Mouse (Mus musculus) forebrain, embryonic 14.5 days (tissue): ENCODE results near the gene Lin7c. TPM values are rescaled to one million over a fixed set of nuclear protein-coding genes. Genes with fewer than 3 reads are reported as not detected.

Experiments
- ATAC-seq: fragments of 200-750 bp; cut with Nextera tagmentation; 2 replicates; pipeline ENCODE4 v1.8.0; 2017; ENCODE audit warnings: mild to moderate bottlenecking, moderate library complexity
- DNase-seq: peaks from one replicate; pipeline ENCODE4 v3.0.0-alpha.2; 2015; ENCODE audit warnings: low spot score
- H3K27ac ChIP-seq: fragments of 300-500 bp; sonication (generic); 2 replicates; pipeline ENCODE4 v1.5.1; 2014; ENCODE audit warnings: low read depth, mild to moderate bottlenecking, control low read depth, low read length, moderate library complexity
- H3K27me3 ChIP-seq: fragments of 300-500 bp; sonication (generic); replicated peaks from 2 replicates; pipeline ENCODE4 v1.6.1; 2014; ENCODE audit warnings: low read length, control low read depth, mixed read lengths; ENCODE audit not compliant: control insufficient read depth, insufficient read depth
- H3K36me3 ChIP-seq: fragments of 300-500 bp; sonication (generic); 2 replicates; pipeline ENCODE4 v1.6.1; 2014; ENCODE audit warnings: low read length, control low read depth; ENCODE audit not compliant: control insufficient read depth, insufficient read depth
- H3K4me1 ChIP-seq: fragments of 300-500 bp; sonication (generic); 2 replicates; pipeline ENCODE4 v1.6.1; 2014; ENCODE audit warnings: antibody characterized with exemption, low read length, control low read depth; ENCODE audit not compliant: control insufficient read depth, insufficient read depth
- H3K4me2 ChIP-seq: fragments of 300-500 bp; sonication (generic); 2 replicates; pipeline ENCODE4 v1.6.1; 2014; ENCODE audit warnings: mild to moderate bottlenecking, control low read depth, low read length
- H3K4me3 ChIP-seq: fragments of 300-500 bp; sonication (generic); 2 replicates; pipeline ENCODE4 v1.5.1; 2014; ENCODE audit warnings: low read depth, low read length, control low read depth
- H3K9ac ChIP-seq: fragments of 300-500 bp; sonication (generic); 2 replicates; pipeline ENCODE4 v1.6.1; 2014; ENCODE audit warnings: mild to moderate bottlenecking, low read length, control low read depth, moderate library complexity
- H3K9me3 ChIP-seq: fragments of 300-500 bp; sonication (generic); replicated peaks from 2 replicates; pipeline ENCODE4 v1.6.1; 2016; ENCODE audit warnings: low read length, control low read depth, mixed read lengths; ENCODE audit not compliant: control insufficient read depth
- WGBS: fragments of 180-500 bp; shearing (Covaris S2); extraction: QIAGEN DNeasy Blood & Tissue Kit; methylation state at CpG from one replicate; pipeline ENCODE4 v1.1.7; 2014; 5-methylcytosine and 5-hydroxymethylcytosine counted together
- polyA plus RNA-seq: library from polyadenylated mRNA; unstranded; fragments of >200 nt; fragmentation: Nextera tagmentation; extraction: Ambion mirVana; gene quantifications from 2 replicates; pipeline ENCODE4 v1.2.1, GENCODE M21; 2014

Lin7c gene
- polyA plus RNA-seq, 1 experiment from 2014 or later, result 177 TPM

GRCm38 (mm10) chr2:109929256-109929655 lies 38.6 kb downstream of the Lin7c start:
- no peak overlapping the region for H3K9ac ChIP-seq
- no peaks in the 10 kb centered on the region for H3K9me3 ChIP-seq
- no peak overlapping the region for H3K4me3 ChIP-seq
- peaks cover 3% of the 10 kb centered on the region; the same call in 1 of the 2 replicates for H3K27me3 ChIP-seq
- no peak overlapping the region for H3K27ac ChIP-seq
- H3K4me2 ChIP-seq, result no peak overlapping the region
- H3K4me1 ChIP-seq, result no peaks in the 10 kb centered on the region
- no peak for ATAC-seq
- WGBS, result 88% methylated on average over 3 of the region's 3 CpGs
- no peaks in the 10 kb centered on the region for H3K36me3 ChIP-seq
- no peak for DNase-seq

GRCm38 (mm10) chr2:109930366-109930765 lies 39.7 kb downstream of the Lin7c start:
- H3K27me3 ChIP-seq, result peaks cover 13% of the 10 kb centered on the region
- H3K9ac ChIP-seq, result no peak overlapping the region
- H3K4me1 ChIP-seq, result no peaks in the 10 kb centered on the region
- no peak overlapping the region for H3K4me3 ChIP-seq
- WGBS, result 91% methylated on average over 5 of the region's 5 CpGs
- DNase-seq (no peak), ATAC-seq (no peak)
- H3K36me3 ChIP-seq, result no peaks in the 10 kb centered on the region
- no peaks in the 10 kb centered on the region for H3K9me3 ChIP-seq
- no peak overlapping the region for H3K27ac ChIP-seq
- H3K4me2 ChIP-seq, result no peak overlapping the region

- peaks cover 13% of the 10 kb centered on the region for H3K27me3 ChIP-seq
Observed at GRCm38 (mm10) chr2:109930771-109931170, 40.1 kb downstream of the Lin7c start.

DNA sequence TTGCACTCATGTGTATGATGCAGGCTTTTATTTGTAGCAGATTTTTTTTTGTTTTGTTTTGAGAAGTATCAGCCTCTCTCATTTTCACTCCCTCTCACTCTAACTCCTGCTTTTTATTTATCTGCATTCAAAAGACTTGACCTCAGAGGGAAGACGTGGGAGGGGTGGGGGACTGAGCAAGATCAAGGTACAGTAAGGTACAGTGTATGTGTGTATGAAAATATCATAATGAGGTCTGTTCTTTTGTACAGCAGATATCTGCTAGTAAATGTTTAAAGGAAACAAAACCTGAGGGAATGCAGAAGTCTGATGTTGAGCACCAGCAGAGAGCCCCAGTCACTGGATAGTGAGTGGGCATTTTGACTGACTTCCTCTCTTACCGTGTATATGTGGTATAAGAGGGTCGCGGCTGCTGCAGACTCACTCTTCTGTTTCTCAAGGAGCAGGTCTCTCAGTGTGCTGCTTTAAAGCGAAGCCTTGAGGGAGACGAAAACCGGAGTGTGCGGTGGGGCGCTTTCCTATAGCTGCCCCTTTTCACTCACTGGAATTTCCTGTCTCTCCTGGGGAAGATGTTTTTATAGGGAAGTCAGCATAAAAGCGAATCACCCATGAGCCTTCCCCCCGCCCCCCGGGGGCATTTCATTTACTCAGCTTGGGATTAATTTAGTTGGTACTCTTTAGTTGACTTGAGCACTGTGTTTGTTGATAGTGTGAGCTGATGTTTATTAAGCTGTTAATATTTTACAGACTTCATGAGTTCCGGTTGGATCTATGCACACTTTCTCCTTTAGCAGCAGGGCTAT lies 41.5 kb downstream of the Lin7c start:
- Histone ChIP-seq H3K9me3 (no peaks in the 10 kb centered on the region), H3K27ac (no peak overlapping the region), H3K4me3 (no peak overlapping the region), H3K36me3 (no peaks in the 10 kb centered on the region), H3K4me1 (no peaks in the 10 kb centered on the region), H3K4me2 (no peak overlapping the region), H3K27me3 (peaks cover 13% of the 10 kb centered on the region), H3K9ac (no peak overlapping the region)
- WGBS, result 64% methylated on average over 13 of the region's 13 CpGs
- DNase-seq, result no peak
- ATAC-seq, result no peak

More at GRCm38 (mm10) chr2:109930771-109931170, 40.1 kb downstream of the Lin7c start:
- no peaks in the 10 kb centered on the region for H3K9me3 ChIP-seq
- no peak overlapping the region for H3K27ac ChIP-seq
- H3K9ac ChIP-seq, result no peak overlapping the region
- DNase-seq, result no peak
- no peak for ATAC-seq
- no peak overlapping the region for H3K4me2 ChIP-seq
- H3K4me1 ChIP-seq, result no peaks in the 10 kb centered on the region
- H3K36me3 ChIP-seq, result no peaks in the 10 kb centered on the region
- 96% methylated on average over 4 of the region's 4 CpGs for WGBS
- H3K4me3 ChIP-seq, result no peak overlapping the region

- no peak overlapping the region for H3K4me2 ChIP-seq
- H3K9me3 ChIP-seq, result no peaks in the 10 kb centered on the region
- ATAC-seq (no peak), DNase-seq (no peak)
- H3K36me3 ChIP-seq, result no peaks in the 10 kb centered on the region
- H3K9ac ChIP-seq, result no peak overlapping the region
- no peak overlapping the region for H3K27ac ChIP-seq
- no peaks in the 10 kb centered on the region for H3K4me1 ChIP-seq
- 88% methylated on average over 3 of the region's 3 CpGs for WGBS
- H3K4me3 ChIP-seq, result no peak overlapping the region
- peaks cover 13% of the 10 kb centered on the region for H3K27me3 ChIP-seq
Observed at GRCm38 (mm10) chr2:109933151-109933550, 42.5 kb downstream of the Lin7c start.

DNA sequence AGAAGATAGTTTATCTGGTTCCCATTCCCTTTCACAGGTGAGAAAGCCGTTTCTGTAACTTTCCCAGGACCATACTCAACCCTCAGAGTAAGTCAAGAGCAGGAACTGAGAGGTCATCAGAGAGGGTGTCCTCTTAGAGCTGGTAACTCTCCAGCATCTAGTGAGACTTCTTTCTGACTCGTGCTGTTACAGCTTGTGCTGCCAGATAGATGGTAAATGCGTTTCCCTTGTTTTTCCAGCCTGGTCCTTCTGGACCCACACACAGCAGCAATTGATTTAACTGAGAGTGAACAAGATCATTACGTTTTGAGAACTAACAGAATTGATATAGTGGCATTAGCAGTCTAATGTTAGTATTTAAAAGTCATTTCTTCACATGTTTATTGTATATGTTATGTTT lies 43.4 kb downstream of the Lin7c start:
- H3K4me3 ChIP-seq, result no peak overlapping the region
- H3K36me3 ChIP-seq, result no peaks in the 10 kb centered on the region
- DNase-seq, result no peak
- peaks cover 10% of the 10 kb centered on the region for H3K27me3 ChIP-seq
- WGBS, result 83% methylated on average over 4 of the region's 4 CpGs
- no peak overlapping the region for H3K4me2 ChIP-seq
- H3K27ac ChIP-seq, result no peak overlapping the region
- no peaks in the 10 kb centered on the region; the same call in 1 of the 2 replicates for H3K9me3 ChIP-seq
- no peak overlapping the region for H3K9ac ChIP-seq
- no peak for ATAC-seq
- no peaks in the 10 kb centered on the region for H3K4me1 ChIP-seq

DNA sequence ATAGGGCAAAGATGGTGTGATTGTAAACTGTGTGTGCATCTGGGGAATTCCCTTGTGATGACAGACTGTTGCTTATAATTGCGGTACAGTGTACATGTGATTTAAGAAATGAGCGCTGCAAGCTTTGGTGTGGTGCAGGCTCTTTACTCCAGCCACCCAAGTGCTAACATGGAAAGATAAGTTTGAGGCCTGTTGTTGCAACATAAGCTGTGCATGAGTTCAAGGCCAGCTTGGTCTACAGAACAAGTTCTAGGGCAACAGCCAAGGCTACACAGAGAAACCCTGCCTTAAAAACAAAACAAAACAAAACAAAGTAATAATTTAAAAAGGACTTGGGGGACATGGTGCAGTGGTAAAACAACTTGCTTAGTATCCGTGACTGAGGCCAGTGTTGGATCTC lies 44.5 kb downstream of the Lin7c start:
- no peaks in the 10 kb centered on the region for H3K36me3 ChIP-seq
- no peaks in the 10 kb centered on the region for H3K4me1 ChIP-seq
- H3K4me2 ChIP-seq, result no peak overlapping the region
- ATAC-seq (no peak), DNase-seq (no peak)
- H3K9ac ChIP-seq, result no peak overlapping the region
- no peak overlapping the region for H3K27ac ChIP-seq
- WGBS, result 92% methylated on average over 3 of the region's 3 CpGs
- H3K9me3 ChIP-seq, result no peaks in the 10 kb centered on the region; the same call in 1 of the 2 replicates
- H3K27me3 ChIP-seq, result peaks cover 10% of the 10 kb centered on the region
- no peak overlapping the region for H3K4me3 ChIP-seq

GRCm38 (mm10) chr2:109935754-109936409 lies 45.2 kb downstream of the Lin7c start:
- H3K9ac ChIP-seq, result no peak overlapping the region
- no peak overlapping the region for H3K4me2 ChIP-seq
- 48% methylated on average over 11 of the region's 11 CpGs for WGBS
- H3K27me3 ChIP-seq, result peaks cover 10% of the 10 kb centered on the region
- no peak overlapping the region for H3K27ac ChIP-seq
- no peak for ATAC-seq
- H3K36me3 ChIP-seq, result no peaks in the 10 kb centered on the region
- no peak for DNase-seq
- H3K4me3 ChIP-seq, result no peak overlapping the region
- H3K4me1 ChIP-seq, result no peaks in the 10 kb centered on the region
- no peaks in the 10 kb centered on the region; the same call in 1 of the 2 replicates for H3K9me3 ChIP-seq

GRCm38 (mm10) chr2:109936410-109936755 lies 45.7 kb downstream of the Lin7c start:
- Histone ChIP-seq H3K27ac (no peak overlapping the region), H3K9me3 (no peaks in the 10 kb centered on the region; the same call in 1 of the 2 replicates), H3K4me1 (no peaks in the 10 kb centered on the region), H3K4me2 (no peak overlapping the region), H3K27me3 (peaks cover 10% of the 10 kb centered on the region), H3K9ac (no peak overlapping the region), H3K4me3 (no peak overlapping the region), H3K36me3 (no peaks in the 10 kb centered on the region)
- ATAC-seq, result no peak
- no peak for DNase-seq
- WGBS, result 13% methylated on average over 2 of the region's 2 CpGs
